Mouse (Mus musculus) cerebellum, postnatal 25 days (tissue): ENCODE measurements around the gene Pex26.
A peak's percentile ranks its signal among the peaks of the same experiment; 100 is the strongest.

Experiments
- DNase-seq, 2 experiments: peaks; one replicate each; pipeline ENCODE4 v3.0.0; 2021; ENCODE audit warnings: mixed read lengths in 2 of 2

The Pex26 gene

DNA sequence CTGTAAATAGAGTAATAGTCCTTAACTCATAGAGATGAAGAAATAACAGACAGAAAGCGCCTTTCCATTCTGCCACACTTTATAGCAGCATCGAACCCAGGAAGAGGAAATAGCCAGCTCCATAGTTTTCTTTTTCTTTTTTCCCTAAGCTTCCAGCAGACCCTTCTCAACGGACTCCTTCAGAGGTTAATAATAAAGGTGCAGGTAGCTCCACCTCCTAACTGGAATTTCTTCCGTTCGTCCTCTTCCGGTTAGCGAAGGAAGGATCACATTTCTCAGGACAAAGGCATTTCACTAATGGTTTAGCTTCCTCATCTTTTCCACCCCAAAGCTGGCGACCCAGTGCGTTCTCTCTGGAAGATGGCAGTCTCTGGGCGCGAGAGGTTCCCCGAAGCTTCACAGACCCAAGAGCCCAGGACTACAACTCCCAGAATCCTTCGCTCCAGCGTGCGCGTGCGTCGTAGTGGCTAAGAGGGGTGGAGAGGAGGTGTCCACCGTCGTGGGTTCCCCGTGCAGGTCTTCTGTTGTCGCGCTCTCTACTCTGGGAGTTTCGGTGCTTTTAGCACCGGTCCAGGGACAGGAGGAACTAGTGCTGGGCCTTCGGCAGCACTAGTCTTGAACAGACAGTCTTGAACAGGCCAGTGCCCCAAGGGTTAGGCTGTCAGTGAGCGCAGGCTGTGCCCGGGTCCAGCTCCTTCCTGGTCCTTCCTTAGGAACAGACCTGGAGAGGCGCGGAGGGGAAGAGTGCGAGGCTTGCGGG lies at the start of gene Pex26:
Pex26 (plus strand) TSS at position 254 of the 760 bp plus-strand sequence.
- DNase-seq: peak; percentile 93 to 94

GRCm38 (mm10) chr6:121134249-121134648 lies 49.2 kb upstream of the Pex26 start:
- no peak for DNase-seq

DNA sequence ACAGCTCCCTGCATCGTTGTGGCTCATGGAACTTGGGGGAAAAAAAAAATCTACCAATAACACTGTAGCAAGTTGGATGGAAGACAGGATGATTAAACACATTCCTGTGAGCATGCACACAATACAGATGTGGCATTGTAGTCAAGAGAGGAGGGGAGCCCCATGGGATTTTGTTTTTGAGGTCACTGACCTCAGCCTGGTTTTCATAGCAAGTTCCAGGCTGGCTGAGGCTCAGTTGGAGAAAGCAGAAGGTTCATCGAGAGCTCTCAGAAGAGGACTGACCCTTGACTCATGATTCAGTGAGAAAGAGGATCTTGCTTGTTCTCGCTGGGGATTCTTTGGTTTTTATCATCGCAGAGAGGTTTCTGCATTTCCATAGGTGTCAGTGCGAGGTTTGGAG lies 48.6 kb upstream of the Pex26 start:
- no peak for DNase-seq

DNA sequence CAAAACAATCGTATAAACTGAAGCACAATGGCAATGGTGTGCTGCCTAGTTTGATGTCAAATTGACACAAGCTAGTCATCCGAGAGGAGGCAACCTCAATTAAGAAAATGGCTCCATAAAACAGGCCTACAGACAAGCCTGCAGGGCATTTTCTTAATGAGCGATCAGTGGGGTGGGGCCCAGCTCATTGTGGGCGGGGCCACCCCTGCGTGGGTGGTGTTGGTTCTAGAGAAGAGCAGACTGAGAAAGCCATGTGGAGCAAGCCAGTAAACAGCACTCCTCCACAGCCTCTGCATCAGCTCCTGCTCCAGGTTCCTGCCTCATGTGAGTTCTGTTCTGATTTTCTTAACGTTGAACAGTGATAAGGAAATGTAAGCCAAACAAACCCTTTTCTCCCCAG lies 46.2 kb upstream of the Pex26 start:
- no peak for DNase-seq

GRCm38 (mm10) chr6:121138338-121139040 lies 45.0 kb upstream of the Pex26 start:
- no peak for DNase-seq

DNA sequence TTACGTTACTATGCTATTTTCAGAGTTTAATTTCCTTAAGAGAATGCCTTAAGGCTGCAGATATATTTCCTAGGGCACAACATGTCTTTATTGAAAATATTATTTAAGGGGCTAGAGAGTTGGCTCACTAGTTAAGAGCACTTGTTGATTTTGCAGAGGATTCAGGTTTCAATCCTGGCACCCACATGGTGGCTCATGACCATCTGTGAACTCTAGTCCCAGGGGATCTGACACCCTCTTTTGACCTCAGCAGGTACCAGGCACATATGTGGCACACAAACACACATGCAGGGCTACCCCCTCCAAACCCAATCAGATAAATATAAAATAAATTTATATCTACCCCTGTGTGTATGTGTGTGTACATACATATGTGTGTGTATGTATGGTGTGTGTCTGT lies 44.2 kb upstream of the Pex26 start:
- DNase-seq: no peak

GRCm38 (mm10) chr6:121142298-121142697 lies 41.2 kb upstream of the Pex26 start:
- peak in 1 of 2 experiments; percentile 8 for DNase-seq

GRCm38 (mm10) chr6:121143439-121143838 lies 40.0 kb upstream of the Pex26 start:
- DNase-seq: peak; percentile 25 to 33

DNA sequence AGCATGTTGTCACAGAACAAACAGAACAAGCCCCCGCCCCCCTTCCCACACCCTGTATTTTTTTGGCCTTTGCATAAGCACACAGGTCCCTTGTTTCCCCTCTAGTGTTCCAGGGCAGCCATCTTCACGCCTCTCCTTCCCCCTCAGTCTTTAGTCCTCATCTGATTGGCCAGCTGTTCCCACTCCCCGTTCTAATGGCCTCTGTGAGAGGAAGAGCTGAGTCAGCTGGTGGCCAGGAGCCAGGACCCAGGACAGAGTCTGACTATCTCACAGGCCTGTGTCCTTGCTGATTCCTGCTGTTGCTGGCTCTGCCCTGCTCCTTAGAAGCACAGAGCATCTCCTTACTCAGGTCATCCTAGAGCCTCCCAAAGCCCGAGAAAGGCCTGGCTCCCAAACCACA lies 39.4 kb upstream of the Pex26 start:
- peak; percentile 12 to 42 for DNase-seq

GRCm38 (mm10) chr6:121145010-121145604 lies 38.4 kb upstream of the Pex26 start:
- DNase-seq: peak; percentile 19 to 27

DNA sequence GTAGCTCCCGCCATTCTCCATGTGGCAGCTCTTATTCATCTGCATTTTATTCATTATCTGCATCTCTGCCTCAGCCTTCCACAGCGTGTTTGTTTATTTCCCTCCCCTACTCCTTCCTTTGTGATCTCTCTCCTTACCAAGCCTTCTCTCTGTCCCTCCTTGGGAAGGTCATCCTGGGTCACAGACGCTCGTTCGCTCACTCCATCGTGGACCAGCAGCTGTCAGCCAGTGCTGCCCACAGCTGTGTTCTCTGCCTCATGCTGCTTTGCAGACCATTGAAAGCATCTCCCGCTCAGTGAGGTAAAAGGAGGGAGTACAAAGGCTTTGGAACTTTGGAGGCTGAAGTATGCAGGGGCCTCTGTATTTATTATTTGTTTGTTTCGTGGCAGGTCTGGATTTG lies 37.6 kb upstream of the Pex26 start:
- DNase-seq: no peak

DNA sequence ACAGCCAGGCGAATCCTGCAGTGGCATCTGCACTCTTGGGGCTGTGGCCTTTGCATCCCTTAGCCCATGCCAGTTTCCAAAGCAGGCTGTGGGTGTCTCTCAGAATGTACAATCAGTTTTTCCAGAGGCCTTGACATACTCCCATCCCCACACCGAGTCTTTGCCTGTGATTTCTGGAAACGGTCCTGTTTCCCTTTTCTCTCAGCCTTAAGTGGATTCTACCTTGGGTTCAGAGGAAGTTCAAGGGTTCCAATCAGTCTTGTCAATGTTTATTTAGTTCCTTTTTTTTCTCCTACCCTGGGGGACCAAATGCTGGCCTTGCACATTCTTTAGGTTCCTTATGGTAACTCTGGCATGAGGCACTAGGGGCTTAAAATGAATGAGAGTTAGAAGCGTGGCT lies 36.7 kb upstream of the Pex26 start:
- no peak for DNase-seq

GRCm38 (mm10) chr6:121148360-121148759 lies 35.1 kb upstream of the Pex26 start:
- no peak for DNase-seq

- DNase-seq: no peak
These were observed 34.0 kb upstream of the Pex26 start for GRCm38 (mm10) chr6:121149420-121149819.

- DNase-seq: no peak
These were observed 33.3 kb upstream of the Pex26 start for GRCm38 (mm10) chr6:121150126-121150525.

GRCm38 (mm10) chr6:121151732-121152131 lies 31.7 kb upstream of the Pex26 start:
- DNase-seq: no peak

GRCm38 (mm10) chr6:121153177-121153576 lies 30.3 kb upstream of the Pex26 start:
- DNase-seq: no peak

- no peak for DNase-seq
These were observed 28.8 kb upstream of the Pex26 start for GRCm38 (mm10) chr6:121154451-121155300.

DNA sequence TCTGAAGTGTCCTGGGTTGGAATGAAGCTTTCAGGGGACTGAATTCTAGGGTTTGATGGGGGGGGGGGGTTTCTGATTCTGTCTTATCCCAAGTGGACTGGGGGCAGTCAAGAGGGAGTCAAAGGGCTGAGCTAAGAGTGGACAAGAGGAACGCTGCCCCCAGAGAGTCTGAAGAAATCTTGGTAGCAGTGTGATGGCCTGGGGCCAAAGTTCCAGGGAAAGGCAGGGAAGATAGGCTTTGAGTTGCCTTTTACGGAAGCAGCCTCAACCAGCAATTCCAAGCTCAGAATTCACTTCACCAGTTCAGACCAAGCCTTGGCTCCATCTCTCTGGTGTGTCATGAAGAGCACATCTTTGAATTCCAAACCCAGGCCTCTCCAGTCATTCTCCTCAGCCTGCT lies 27.4 kb upstream of the Pex26 start:
- DNase-seq: no peak

GRCm38 (mm10) chr6:121159616-121160015 lies 23.9 kb upstream of the Pex26 start:
- no peak for DNase-seq

- no peak for DNase-seq
These were observed 23.3 kb upstream of the Pex26 start for GRCm38 (mm10) chr6:121160126-121160525.

GRCm38 (mm10) chr6:121162616-121163015 lies 20.9 kb upstream of the Pex26 start:
- DNase-seq: no peak

DNA sequence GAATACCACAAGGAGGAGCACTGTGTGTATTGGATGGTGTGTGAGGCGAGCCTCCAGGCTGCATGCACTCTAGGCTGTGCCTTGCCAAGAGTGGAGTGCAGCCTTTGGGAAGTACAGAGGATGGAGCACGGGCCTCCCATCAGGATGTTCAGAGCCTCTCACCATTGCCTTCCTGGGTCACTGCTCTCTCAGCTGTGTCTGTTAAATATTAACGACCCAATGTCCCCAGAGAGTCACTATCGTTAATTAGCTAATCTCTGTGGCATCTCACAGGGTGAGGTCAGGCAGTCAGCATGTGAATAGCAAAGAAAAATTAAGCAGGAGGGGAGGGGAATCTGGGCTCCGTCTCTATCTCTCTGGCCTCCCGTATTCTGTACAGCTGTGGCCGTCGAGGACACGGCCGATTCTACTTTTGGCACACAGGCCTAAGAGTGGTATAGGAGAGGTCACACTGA lies 17.3 kb upstream of the Pex26 start:
- no peak for DNase-seq
